Mouse (Mus musculus) limb, embryonic 12.5 days (tissue): Measurements from ENCODE around the gene Cpne4. TPM values are rescaled to one million over a fixed set of nuclear protein-coding genes. Genes with fewer than 3 reads are reported as not detected.

Source experiments
- ATAC-seq: fragments of 200-750 bp; cut with Nextera tagmentation; 2 replicates; pipeline ENCODE4 v1.8.0; 2017; ENCODE audit warnings: low read depth, moderate TSS enrichment; ENCODE audit not compliant: insufficient number of reproducible peaks, insufficient read depth, low FRiP score, low TSS enrichment
- H3K27ac ChIP-seq: fragments of 300-500 bp; sonication (generic); 2 replicates; pipeline ENCODE4 v1.5.1; 2016; ENCODE audit warnings: mild to moderate bottlenecking, moderate library complexity
- H3K27me3 ChIP-seq: fragments of 300-500 bp; sonication (generic); 2 replicates; pipeline ENCODE4 v1.6.1; 2016; ENCODE audit warnings: mild to moderate bottlenecking, moderate library complexity
- H3K36me3 ChIP-seq: fragments of 300-500 bp; sonication (generic); 2 replicates; pipeline ENCODE4 v1.6.1; 2016; ENCODE audit warnings: mild to moderate bottlenecking, moderate library complexity
- H3K4me1 ChIP-seq: fragments of 300-500 bp; sonication (generic); replicated peaks from 2 replicates; pipeline ENCODE4 v1.6.1; 2016
- H3K4me2 ChIP-seq: fragments of 300-500 bp; sonication (generic); 2 replicates; pipeline ENCODE4 v1.6.1; 2016; ENCODE audit warnings: mild to moderate bottlenecking, moderate library complexity
- H3K4me3 ChIP-seq: fragments of 300-500 bp; sonication (generic); replicated peaks from 2 replicates; pipeline ENCODE4 v1.5.1; 2016; ENCODE audit warnings: mild to moderate bottlenecking
- H3K9ac ChIP-seq: fragments of 300-500 bp; sonication (generic); replicated peaks from 2 replicates; pipeline ENCODE4 v1.6.1; 2016; ENCODE audit warnings: mild to moderate bottlenecking, moderate library complexity
- H3K9me3 ChIP-seq: fragments of 300-500 bp; sonication (generic); 2 replicates; pipeline ENCODE4 v1.6.1; 2016; ENCODE audit warnings: mild to moderate bottlenecking, moderate library complexity
- WGBS: fragments of 180-500 bp; shearing (Covaris S2); methylation state at CpG from one replicate; pipeline ENCODE4 v1.1.7; 2016; 5-methylcytosine and 5-hydroxymethylcytosine counted together
- polyA plus RNA-seq: library from polyadenylated mRNA; unstranded; fragments of >200 nt; fragmentation: Nextera tagmentation; extraction: Ambion mirVana; gene quantifications from 2 replicates; pipeline ENCODE4 v1.2.1, GENCODE M21; 2016

Gene Cpne4
- polyA plus RNA-seq, 1 experiment from 2014 or later: 0.40 TPM

DNA sequence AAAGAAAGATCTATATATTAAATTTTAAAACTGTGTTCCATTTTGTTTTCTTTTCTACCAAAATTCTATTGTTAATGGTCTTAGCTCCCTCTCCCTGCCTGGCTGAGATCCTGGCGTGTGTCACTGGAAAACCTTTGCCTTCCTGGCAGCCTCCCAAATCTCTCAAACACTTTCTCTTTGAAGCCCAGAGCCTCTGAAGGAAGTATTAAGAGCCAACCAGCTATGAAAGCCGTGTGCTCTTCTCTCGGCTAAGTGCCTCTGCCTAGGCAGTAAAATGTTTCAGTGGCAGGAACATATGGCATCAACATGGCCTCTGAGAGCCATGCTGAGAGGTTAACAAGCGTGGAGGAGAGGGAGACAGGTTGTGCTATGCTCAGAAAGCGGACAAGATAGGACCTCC, 47.5 kb downstream of the Cpne4 start:
- no peaks in the 10 kb centered on the region for H3K36me3 ChIP-seq
- no peak overlapping the region for H3K9ac ChIP-seq
- no peak overlapping the region for H3K27ac ChIP-seq
- H3K4me3 ChIP-seq: no peak overlapping the region
- H3K4me2 ChIP-seq: no peak overlapping the region
- WGBS: 18% methylated on average over 5 of the region's 5 CpGs
- H3K27me3 ChIP-seq: no peaks in the 10 kb centered on the region
- peaks cover 13% of the 10 kb centered on the region for H3K4me1 ChIP-seq
- 0 out of 2 replicates have a peak, but pooled peaks cover 2% of the 10 kb centered on the region for H3K9me3 ChIP-seq
- peak; percentile 10; the same call in 1 of the 2 replicates for ATAC-seq

DNA sequence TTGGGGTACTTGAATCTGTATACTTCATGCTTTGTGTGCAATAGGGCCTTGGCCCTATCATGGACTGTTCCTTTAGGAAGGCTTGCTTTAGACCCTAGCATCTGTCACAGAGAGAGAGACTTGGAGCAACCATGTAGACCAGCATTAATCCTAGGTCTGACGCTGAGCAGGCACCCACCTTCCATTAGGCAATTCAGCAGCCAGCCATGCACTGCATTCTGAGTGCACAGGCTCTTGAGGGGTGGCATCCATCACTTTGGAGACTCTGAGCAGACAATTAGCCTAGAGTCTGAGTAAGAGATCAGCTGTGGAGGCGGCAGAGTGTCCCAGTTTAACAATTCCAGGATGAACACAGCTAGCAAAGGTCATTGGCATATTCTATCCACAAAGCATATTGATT, 47.9 kb downstream of the Cpne4 start:
- Histone ChIP-seq H3K4me3 (no peak overlapping the region), H3K27me3 (no peaks in the 10 kb centered on the region), H3K9ac (no peak overlapping the region), H3K4me2 (no peak overlapping the region), H3K36me3 (no peaks in the 10 kb centered on the region), H3K9me3 (0 out of 2 replicates have a peak, but pooled peaks cover 2% of the 10 kb centered on the region), H3K4me1 (peaks cover 13% of the 10 kb centered on the region), H3K27ac (no peak overlapping the region)
- 35% methylated on average over 2 of the region's 2 CpGs for WGBS
- ATAC-seq: 0 out of 2 replicates have a peak, but pooled peaks have one; percentile 3

DNA sequence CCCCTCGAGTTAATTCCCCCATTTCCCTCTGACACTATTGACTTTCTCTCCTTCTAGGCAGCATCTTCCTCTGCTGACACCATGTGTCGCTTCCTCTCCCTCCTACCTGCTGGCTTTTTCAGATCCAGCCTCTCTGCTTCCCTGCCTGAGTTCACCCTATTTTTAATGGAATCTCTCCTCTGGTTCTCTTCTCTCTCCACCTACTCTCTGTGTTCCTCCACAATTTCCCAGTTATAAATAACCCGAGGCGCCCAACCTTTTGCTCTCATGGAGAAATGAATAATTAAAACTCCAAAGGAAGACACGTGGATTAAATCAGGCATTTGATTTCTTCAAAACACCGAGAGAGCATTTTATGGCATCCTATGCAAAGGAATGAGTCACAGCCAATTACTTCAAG, 65.4 kb downstream of the Cpne4 start:
- no peak overlapping the region for H3K27ac ChIP-seq
- H3K36me3 ChIP-seq: no peaks in the 10 kb centered on the region
- H3K9ac ChIP-seq: no peak overlapping the region
- 29% methylated on average over 6 of the region's 6 CpGs for WGBS
- H3K4me3 ChIP-seq: no peak overlapping the region
- H3K4me1 ChIP-seq: no peaks in the 10 kb centered on the region
- H3K4me2 ChIP-seq: no peak overlapping the region
- H3K9me3 ChIP-seq: no peaks in the 10 kb centered on the region; the same call in 1 of the 2 replicates
- no peaks in the 10 kb centered on the region for H3K27me3 ChIP-seq
- ATAC-seq: no peak

DNA sequence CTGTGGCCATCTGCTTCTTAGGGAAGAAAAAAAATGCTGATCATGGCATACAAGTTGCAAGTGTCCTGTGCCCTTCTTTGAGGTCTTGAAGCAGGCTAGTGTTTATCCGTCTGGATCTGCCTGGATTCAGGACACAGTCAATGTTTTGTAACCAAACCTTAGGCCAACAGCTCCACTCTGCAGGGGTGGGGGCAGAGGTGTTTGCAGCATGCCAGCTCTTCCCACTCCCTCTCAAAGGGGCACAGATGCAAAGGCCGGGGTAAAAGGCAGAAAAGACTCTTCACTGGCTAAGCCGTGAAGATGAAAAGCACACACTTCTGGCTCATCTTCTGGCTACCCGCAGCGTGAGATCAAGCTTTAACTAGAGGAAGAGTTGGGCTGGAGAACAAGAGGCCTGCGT, 69.6 kb downstream of the Cpne4 start:
- no peaks in the 10 kb centered on the region for H3K4me1 ChIP-seq
- no peak overlapping the region for H3K4me2 ChIP-seq
- 55% methylated on average over 6 of the region's 6 CpGs for WGBS
- no peak overlapping the region for H3K4me3 ChIP-seq
- no peaks in the 10 kb centered on the region for H3K9me3 ChIP-seq
- no peaks in the 10 kb centered on the region for H3K27me3 ChIP-seq
- H3K9ac ChIP-seq: no peak overlapping the region
- no peaks in the 10 kb centered on the region for H3K36me3 ChIP-seq
- ATAC-seq: no peak
- H3K27ac ChIP-seq: no peak overlapping the region

DNA sequence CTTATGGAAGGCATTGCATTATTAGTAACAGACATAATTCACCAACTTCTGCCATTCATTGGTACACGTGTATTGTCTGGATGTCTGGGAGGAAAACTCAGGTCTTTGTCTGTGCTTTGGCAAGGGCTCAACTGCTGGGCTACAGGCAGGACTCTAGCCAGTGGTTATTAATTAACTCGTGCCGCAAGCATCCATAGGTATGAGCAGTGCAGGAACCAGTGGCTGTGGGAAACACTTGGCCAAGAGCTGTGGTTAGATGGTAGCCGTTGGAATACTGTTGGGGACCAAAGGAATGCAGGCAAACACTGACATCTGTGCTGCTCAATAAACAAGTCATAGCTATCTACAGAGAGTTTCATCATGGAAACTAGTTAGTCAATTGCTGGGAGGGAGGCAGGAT, 76.5 kb downstream of the Cpne4 start:
- Histone ChIP-seq H3K4me3 (no peak overlapping the region), H3K9me3 (no peaks in the 10 kb centered on the region), H3K9ac (no peak overlapping the region), H3K4me2 (no peak overlapping the region), H3K36me3 (no peaks in the 10 kb centered on the region), H3K27me3 (no peaks in the 10 kb centered on the region), H3K27ac (no peak overlapping the region), H3K4me1 (no peaks in the 10 kb centered on the region)
- no peak for ATAC-seq
- 84% methylated on average over 4 of the region's 4 CpGs for WGBS

DNA sequence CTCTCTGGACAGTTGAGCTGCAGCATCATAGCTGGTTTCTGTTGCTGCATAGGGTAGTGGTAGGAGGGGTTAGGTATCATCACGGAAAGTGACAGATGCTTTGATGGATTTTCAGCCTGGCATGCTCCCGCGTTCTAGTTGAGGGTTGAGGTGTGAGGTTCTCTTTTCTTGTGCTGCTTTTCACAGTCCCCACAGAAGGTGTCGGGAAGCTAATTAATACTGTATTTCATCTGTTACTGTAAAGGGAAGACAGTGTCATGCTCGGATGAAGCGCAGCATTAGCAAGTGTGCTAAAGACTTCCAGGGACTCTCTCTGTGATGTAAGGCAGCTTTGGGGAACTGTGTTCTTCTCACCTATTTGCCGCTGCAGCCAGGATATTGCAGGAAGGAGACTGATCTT, 80.7 kb downstream of the Cpne4 start:
- Histone ChIP-seq H3K9ac (no peak overlapping the region), H3K36me3 (no peaks in the 10 kb centered on the region), H3K9me3 (no peaks in the 10 kb centered on the region), H3K27me3 (no peaks in the 10 kb centered on the region), H3K4me2 (no peak overlapping the region), H3K4me3 (no peak overlapping the region), H3K27ac (no peak overlapping the region), H3K4me1 (no peaks in the 10 kb centered on the region)
- ATAC-seq: no peak
- 25% methylated on average over 7 of the region's 7 CpGs for WGBS

DNA sequence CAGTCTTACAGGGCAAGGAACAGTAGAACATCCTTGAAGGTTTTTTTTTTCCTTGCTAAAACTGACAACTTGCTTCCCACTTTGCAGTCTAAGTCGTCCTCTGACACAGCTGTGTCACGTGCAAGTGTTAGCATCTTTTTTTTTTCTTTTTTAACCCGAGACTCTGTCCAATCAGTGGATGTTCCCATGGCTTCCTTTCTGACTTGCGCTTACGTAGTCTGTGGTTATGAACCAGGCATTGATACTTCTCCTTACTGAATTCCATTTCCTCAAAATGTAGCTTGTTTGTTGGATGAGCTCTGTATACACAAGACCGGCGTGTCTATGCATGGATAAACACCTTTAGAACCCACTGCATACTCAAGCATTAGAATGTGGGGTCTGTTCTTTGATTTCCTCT, 82.2 kb downstream of the Cpne4 start:
- H3K9me3 ChIP-seq: no peaks in the 10 kb centered on the region
- H3K4me1 ChIP-seq: no peaks in the 10 kb centered on the region
- no peak for ATAC-seq
- H3K4me3 ChIP-seq: no peak overlapping the region
- H3K27me3 ChIP-seq: no peaks in the 10 kb centered on the region
- H3K36me3 ChIP-seq: no peaks in the 10 kb centered on the region
- H3K4me2 ChIP-seq: no peak overlapping the region
- H3K9ac ChIP-seq: no peak overlapping the region
- 80% methylated on average over 7 of the region's 7 CpGs for WGBS
- no peak overlapping the region for H3K27ac ChIP-seq

DNA sequence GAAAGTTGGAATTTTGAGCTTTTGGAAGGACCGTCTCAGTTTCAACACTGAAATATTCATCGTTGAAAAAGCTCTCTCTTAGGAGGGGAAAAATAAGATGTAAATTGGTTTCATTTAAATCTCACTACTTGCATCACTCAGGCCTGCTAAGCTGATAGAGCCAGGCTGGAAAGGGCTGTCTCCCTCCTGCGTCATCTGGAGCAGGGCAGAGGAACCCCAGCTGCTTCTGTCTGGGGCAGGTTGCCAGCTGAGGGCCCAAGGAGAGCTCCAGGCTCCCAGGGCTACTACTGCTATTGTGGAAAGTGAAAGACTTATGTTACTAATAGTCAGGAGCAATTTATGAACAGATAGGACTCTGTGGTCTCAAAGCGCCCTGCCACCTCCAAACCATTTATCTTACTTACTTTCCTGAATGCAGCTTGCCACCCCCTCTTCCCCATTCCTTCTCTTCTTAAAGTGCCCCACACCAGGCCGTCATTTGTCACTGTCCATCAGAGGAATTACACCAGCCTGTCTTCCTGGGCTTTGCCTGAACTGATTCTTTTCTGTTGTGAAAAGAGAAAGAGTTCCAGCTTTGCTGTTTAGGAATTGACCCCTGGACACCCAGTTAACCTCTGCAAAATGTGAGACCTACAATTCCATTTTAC, 99.4 kb downstream of the Cpne4 start:
- H3K4me1 ChIP-seq: no peaks in the 10 kb centered on the region
- no peak for ATAC-seq
- no peak overlapping the region for H3K4me3 ChIP-seq
- no peaks in the 10 kb centered on the region for H3K36me3 ChIP-seq
- no peak overlapping the region for H3K4me2 ChIP-seq
- no peaks in the 10 kb centered on the region for H3K9me3 ChIP-seq
- no peaks in the 10 kb centered on the region for H3K27me3 ChIP-seq
- WGBS: 53% methylated on average over 5 of the region's 5 CpGs
- H3K27ac ChIP-seq: no peak overlapping the region
- no peak overlapping the region for H3K9ac ChIP-seq

DNA sequence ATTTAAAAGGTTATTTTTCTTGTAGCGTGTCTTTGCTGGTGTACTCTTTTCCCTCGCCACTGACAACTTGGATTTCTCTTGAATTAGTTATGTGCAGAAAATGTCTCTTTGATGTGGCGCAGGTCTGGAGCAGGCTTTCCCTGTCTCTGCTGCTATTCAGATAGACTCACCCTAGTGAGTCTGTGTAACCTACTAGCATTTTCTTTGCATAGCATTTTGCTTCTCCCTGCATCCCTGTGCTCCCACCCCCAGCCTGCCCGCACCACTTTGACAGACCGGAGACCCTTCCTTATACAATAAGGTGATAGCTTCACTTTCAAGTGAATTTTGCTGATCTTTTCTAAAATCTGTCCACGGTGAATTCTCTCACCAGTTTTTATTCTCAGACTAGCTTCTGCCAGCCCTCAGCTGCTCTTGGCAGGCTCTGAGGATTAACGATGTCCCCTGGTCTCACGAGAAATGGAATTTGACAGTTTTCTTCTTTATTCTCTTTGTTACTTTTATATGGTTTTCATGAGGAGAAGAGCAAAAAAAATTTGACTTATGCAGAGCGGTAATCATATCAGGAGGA, 105.7 kb downstream of the Cpne4 start:
- Histone ChIP-seq H3K9ac (no peak overlapping the region), H3K9me3 (no peaks in the 10 kb centered on the region), H3K4me3 (no peak overlapping the region), H3K4me2 (no peak overlapping the region), H3K27ac (no peak overlapping the region), H3K4me1 (no peaks in the 10 kb centered on the region), H3K27me3 (no peaks in the 10 kb centered on the region), H3K36me3 (no peaks in the 10 kb centered on the region)
- 82% methylated on average over 9 of the region's 9 CpGs for WGBS
- no peak for ATAC-seq

DNA sequence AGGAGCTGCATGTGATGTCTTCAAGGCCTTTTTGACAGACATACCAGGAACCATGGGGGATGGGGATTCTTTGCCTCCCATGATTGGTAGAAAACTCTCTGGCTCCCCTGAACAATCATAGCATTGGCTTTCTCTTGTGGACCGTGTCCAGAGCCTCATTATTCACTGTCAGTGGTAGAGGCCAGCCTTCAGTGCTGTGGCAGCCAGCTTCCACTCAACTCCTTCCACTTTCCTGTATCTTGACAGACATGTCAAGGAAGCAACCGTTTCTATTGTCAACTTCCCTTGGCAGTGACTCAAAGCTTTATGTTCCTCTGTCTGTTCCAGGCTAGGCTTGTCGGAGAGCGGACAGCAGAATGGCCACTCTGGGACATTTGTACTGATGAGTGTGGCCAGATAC, 112.7 kb downstream of the Cpne4 start:
- H3K4me1 ChIP-seq: no peaks in the 10 kb centered on the region
- no peak overlapping the region for H3K9ac ChIP-seq
- H3K4me2 ChIP-seq: no peak overlapping the region
- no peaks in the 10 kb centered on the region for H3K36me3 ChIP-seq
- ATAC-seq: no peak
- H3K4me3 ChIP-seq: no peak overlapping the region
- no peak overlapping the region for H3K27ac ChIP-seq
- WGBS: 75% methylated on average over 4 of the region's 4 CpGs
- H3K9me3 ChIP-seq: no peaks in the 10 kb centered on the region
- no peaks in the 10 kb centered on the region for H3K27me3 ChIP-seq

DNA sequence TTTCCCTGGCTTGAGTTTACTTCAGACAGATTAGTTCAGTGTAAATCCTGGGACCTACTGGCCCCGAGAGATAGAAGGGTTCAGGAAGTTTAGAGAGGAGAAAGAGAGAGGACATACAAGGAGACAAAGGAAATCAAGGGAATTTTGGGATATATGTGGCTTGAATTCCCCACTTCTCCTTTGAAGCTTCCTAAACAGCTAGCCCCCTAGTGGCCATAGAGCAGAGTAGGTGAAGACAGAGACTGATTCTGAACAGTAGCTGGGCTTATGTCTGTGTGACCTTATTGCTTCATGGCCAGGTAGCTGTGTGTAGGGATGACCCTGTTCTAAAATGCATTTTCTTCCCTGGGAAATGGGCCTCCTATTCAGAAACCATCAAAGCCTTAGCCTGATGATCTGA, 129.6 kb downstream of the Cpne4 start:
- no peaks in the 10 kb centered on the region for H3K27me3 ChIP-seq
- H3K4me1 ChIP-seq: no peaks in the 10 kb centered on the region
- no peaks in the 10 kb centered on the region for H3K9me3 ChIP-seq
- 52% methylated on average over 1 of the region's 1 CpGs for WGBS
- no peak for ATAC-seq
- H3K36me3 ChIP-seq: no peaks in the 10 kb centered on the region
- H3K4me2 ChIP-seq: no peak overlapping the region
- no peak overlapping the region for H3K27ac ChIP-seq
- no peak overlapping the region for H3K4me3 ChIP-seq
- no peak overlapping the region for H3K9ac ChIP-seq

DNA sequence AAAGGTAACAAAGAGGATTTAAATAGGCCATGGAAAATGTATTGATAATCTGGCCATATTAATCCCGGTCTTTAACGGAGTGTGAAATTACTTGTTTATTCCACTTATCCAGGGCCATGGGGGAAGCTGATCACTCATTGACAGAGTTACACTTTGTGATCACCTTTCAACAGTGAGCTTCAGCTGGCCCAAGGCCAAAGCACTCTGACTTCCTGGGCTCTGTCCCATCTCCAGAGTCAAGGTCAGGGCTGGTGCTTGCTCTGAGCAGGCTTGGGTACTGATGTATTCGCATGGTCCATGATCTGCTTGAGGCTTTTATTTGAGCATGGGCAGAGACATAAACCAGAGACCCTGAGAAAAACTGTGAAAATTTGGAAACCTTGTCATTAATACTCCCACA, 131.5 kb downstream of the Cpne4 start:
- Histone ChIP-seq H3K27ac (no peak overlapping the region), H3K27me3 (no peaks in the 10 kb centered on the region), H3K4me2 (no peak overlapping the region), H3K4me3 (no peak overlapping the region), H3K36me3 (no peaks in the 10 kb centered on the region), H3K9ac (no peak overlapping the region), H3K9me3 (no peaks in the 10 kb centered on the region), H3K4me1 (no peaks in the 10 kb centered on the region)
- ATAC-seq: no peak
- 88% methylated on average over 3 of the region's 3 CpGs for WGBS
